ENCODE assay signal across 8 mouse cellular contexts in genomic region chr11:71751174-71751611, GRCm38 (mm10). TPM values are rescaled to one million over a fixed set of nuclear protein-coding genes. Genes with fewer than 3 reads are reported as not detected.
DNase-seq lines count a peak whose midpoint lies in the region; ATAC-seq and TF ChIP-seq lines count a peak whose summit lies in the region.

No protein-coding gene starts in this region.

- peaks cover 8% of the 10 kb centered on the region for H3K4me1 ChIP-seq in kidney, embryonic 15.5 days
- no peaks in the 10 kb centered on the region for H3K4me1 ChIP-seq in heart, postnatal 0 days (ENCODE audit: control insufficient read depth, insufficient read depth)
- H3K4me1 ChIP-seq in liver, embryonic 14.5 days (replicated peaks; ENCODE audit: control insufficient read depth in 2 of 2, insufficient read depth in 2 of 2, low read length in 1 of 2): no peaks in the 10 kb centered on the region
- H3K4me1 ChIP-seq in neural tube, embryonic 15.5 days: peaks cover 42% of the 10 kb centered on the region

- ATAC-seq in kidney, embryonic 15.5 days (replicated peaks; ENCODE audit: low FRiP score): peak; percentile 27; the same call in 1 of the 2 replicates
- ATAC-seq in heart, postnatal 0 days (ENCODE audit: insufficient read depth, low read depth): no peak
- no peak for ATAC-seq in liver, embryonic 14.5 days (ENCODE audit: insufficient read depth)
- peak; percentile 25; the same call in 1 of the 2 replicates for ATAC-seq in neural tube, embryonic 15.5 days (ENCODE audit: low FRiP score)

- H3K9me3 ChIP-seq in kidney, embryonic 15.5 days (replicated peaks): no peaks in the 10 kb centered on the region
- H3K9me3 ChIP-seq in heart, postnatal 0 days (replicated peaks; ENCODE audit: control insufficient read depth, low read length): no peaks in the 10 kb centered on the region
- H3K9me3 ChIP-seq in liver, embryonic 14.5 days (ENCODE audit: control insufficient read depth, low read length): no peaks in the 10 kb centered on the region
- no peaks in the 10 kb centered on the region for H3K9me3 ChIP-seq in neural tube, embryonic 15.5 days (replicated peaks)

- no peak for DNase-seq in kidney, adult 11 months
- DNase-seq in embryo, embryonic 9.5 days (ENCODE audit: extremely low spot score): peak; percentile 55
- no peak for DNase-seq in heart, postnatal 0 days (ENCODE audit: low spot score)
- no peak for DNase-seq in liver, embryonic 14.5 days (ENCODE audit: low read depth in 3 of 3, low spot score in 3 of 3)
- no peak for DNase-seq in frontal cortex, postnatal 25 days (ENCODE audit: low spot score in 2 of 2)
- DNase-seq in layer of hippocampus, postnatal 14 days (ENCODE audit: low spot score in 2 of 2): no peak

- no peak overlapping the region for H3K27ac ChIP-seq in kidney, embryonic 15.5 days
- no peak overlapping the region for H3K27ac ChIP-seq in heart, postnatal 0 days (ENCODE audit: low read depth)
- no peak overlapping the region for H3K27ac ChIP-seq in liver, embryonic 14.5 days
- H3K27ac ChIP-seq in neural tube, embryonic 15.5 days (replicated peaks): peak overlapping the region; percentile 83

- TF ChIP-seq CTCF in heart, postnatal 0 days (IDR thresholded peaks at IDR 0.05; ENCODE audit: low read depth): no peak
- no peak for TF ChIP-seq CTCF in liver, embryonic 14.5 days (IDR thresholded peaks at IDR 0.05; ENCODE audit: low read depth)

- peak overlapping the region; percentile 63 for H3K4me3 ChIP-seq in kidney, embryonic 15.5 days (replicated peaks)
- peak overlapping the region; percentile 58 for H3K4me3 ChIP-seq in heart, postnatal 0 days (ENCODE audit: low read depth, low read length)
- H3K4me3 ChIP-seq in liver, embryonic 14.5 days (ENCODE audit: insufficient read depth in 1 of 2, low read depth in 2 of 2, low read length in 2 of 2): peak overlapping the region in 1 of 2 experiments; percentile 42; a peak in 3 of 4 replicates
- peak overlapping the region; percentile 63 for H3K4me3 ChIP-seq in neural tube, embryonic 15.5 days (replicated peaks)

- H3K4me2 ChIP-seq in kidney, embryonic 15.5 days: peak overlapping the region; percentile 98
- peak overlapping the region; percentile 71 for H3K4me2 ChIP-seq in heart, postnatal 0 days (ENCODE audit: low read depth, low read length)
- H3K4me2 ChIP-seq in liver, embryonic 14.5 days (ENCODE audit: low read depth): peak overlapping the region; percentile 46
- peak overlapping the region; percentile 88 for H3K4me2 ChIP-seq in neural tube, embryonic 15.5 days

- no peaks in the 10 kb centered on the region for H3K36me3 ChIP-seq in kidney, embryonic 15.5 days
- H3K36me3 ChIP-seq in heart, postnatal 0 days (replicated peaks; ENCODE audit: control insufficient read depth, insufficient read depth, low read length): no peaks in the 10 kb centered on the region
- no peaks in the 10 kb centered on the region for H3K36me3 ChIP-seq in liver, embryonic 14.5 days (replicated peaks; ENCODE audit: control insufficient read depth, insufficient read depth, low read depth)
- no peaks in the 10 kb centered on the region for H3K36me3 ChIP-seq in neural tube, embryonic 15.5 days

- TF ChIP-seq EP300 in heart, postnatal 0 days (IDR thresholded peaks at IDR 0.05; ENCODE audit: low read depth): no peak
- no peak for TF ChIP-seq EP300 in liver, embryonic 14.5 days (IDR thresholded peaks at IDR 0.05; ENCODE audit: low read depth)

- H3K9ac ChIP-seq in kidney, embryonic 15.5 days: peak overlapping the region; percentile 57
- H3K9ac ChIP-seq in heart, postnatal 0 days (replicated peaks; ENCODE audit: low read depth, low read length): peak overlapping the region; percentile 45
- no peak overlapping the region for H3K9ac ChIP-seq in liver, embryonic 14.5 days (replicated peaks)
- H3K9ac ChIP-seq in neural tube, embryonic 15.5 days (replicated peaks): peak overlapping the region; percentile 65

- under 1% methylated on average over 41 of the region's 41 CpGs for WGBS in kidney, embryonic 15.5 days
- under 1% methylated on average over 41 of the region's 41 CpGs for WGBS in heart, postnatal 0 days
- 2% methylated on average over 31 of the region's 41 CpGs for WGBS in liver, embryonic 14.5 days (ENCODE audit: insufficient replicate concordance)
- WGBS in neural tube, embryonic 15.5 days: under 1% methylated on average over 41 of the region's 41 CpGs

- peaks cover 55% of the 10 kb centered on the region for H3K27me3 ChIP-seq in kidney, embryonic 15.5 days
- H3K27me3 ChIP-seq in heart, postnatal 0 days (ENCODE audit: control insufficient read depth, insufficient read depth, low read length): peaks cover 37% of the 10 kb centered on the region
- H3K27me3 ChIP-seq in liver, embryonic 14.5 days (ENCODE audit: control insufficient read depth, insufficient read depth, low read length): peaks cover 20% of the 10 kb centered on the region
- no peaks in the 10 kb centered on the region for H3K27me3 ChIP-seq in neural tube, embryonic 15.5 days (replicated peaks)

RNA-seq across cellular contexts. Expression of gene Wscd1, which starts 1.5 kb away (rescaled TPM):
- 13.7 and 14.5 TPM in 2 replicates for polyA plus RNA-seq in kidney, embryonic 15.5 days (2015; fragmentation: Nextera tagmentation; extraction: Ambion mirVana)
- 14.1 and 25.0 TPM in 2 replicates for total RNA-seq in heart, postnatal 0 days (2014; rRNA removed; ENCODE audit: low replicate concordance)
- 4.0 and 4.3 TPM in 2 replicates for polyA plus RNA-seq in heart, postnatal 0 days (2015; fragmentation: Nextera tagmentation; extraction: Ambion mirVana)
- 0.09 and 0.24 TPM in 2 replicates for polyA plus RNA-seq in liver, embryonic 14.5 days (2012; rRNA removed)
- 0.23 and 0.24 TPM in 2 replicates for polyA plus RNA-seq in liver, embryonic 14.5 days (2014; fragmentation: Nextera tagmentation; extraction: Ambion mirVana)
- polyA plus RNA-seq in neural tube, embryonic 15.5 days (2015; fragmentation: Nextera tagmentation; extraction: Ambion mirVana): 57.7 and 62.1 TPM in 2 replicates
- 100 to 1,000 TPM; 101 to 107 TPM for total RNA-seq in layer of hippocampus, postnatal 14 days (2021)

Comparison
In these comparisons a context has a peak if more than half of its experiments do, and no peak if none do; other contexts are left out.
1. ATAC-seq: peak in kidney, embryonic 15.5 days (single experiment) and neural tube, embryonic 15.5 days (single experiment); none in heart, postnatal 0 days (single experiment) and liver, embryonic 14.5 days (single experiment).
2. H3K4me2 ChIP-seq: peak in every context shown above with its lines; median percentile 98 in kidney, embryonic 15.5 days; 88 in neural tube, embryonic 15.5 days; 71 in heart, postnatal 0 days; 46 in liver, embryonic 14.5 days.